Mouse (Mus musculus): ENCODE data around the gene Il1f9.
"Not testable (repeated sequence)": the region's sequence is repeated elsewhere in the genome, so short reads cannot be mapped to it uniquely, and the experiment has no call there.

The Il1f9 gene

GRCm38 (mm10) chr2:24186176-24186575 lies at the start of gene Il1f9:
Il1f9 (plus strand) TSS chr2:24186476.
- DNase-seq (ENCODE audit: low read depth, low spot score): no peak

DNA sequence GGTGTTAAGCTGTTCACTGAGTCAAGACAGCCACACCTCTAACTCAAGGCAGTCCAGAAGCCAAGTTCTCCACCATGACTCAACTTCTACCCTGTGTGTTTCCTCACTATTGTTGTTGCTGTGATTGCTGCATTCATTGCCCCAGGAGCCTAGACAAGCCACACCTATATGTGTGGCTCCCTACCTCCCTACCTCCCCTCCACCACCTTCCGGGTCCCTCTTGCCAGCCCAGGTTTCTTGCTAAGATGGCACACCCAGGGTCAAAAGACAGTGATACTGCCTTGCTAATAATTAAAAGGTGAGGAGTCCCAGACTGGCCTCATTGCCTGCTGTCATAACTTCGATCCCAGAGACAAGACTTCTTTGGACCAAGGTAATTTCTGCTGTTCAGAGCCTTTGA lies 33.4 kb upstream of the Il1f9 start, which contains the start of gene Il1f8:
TSS of gene Il1f8 (plus strand) at position 301 of the 400 bp plus-strand sequence.
- no peak for DNase-seq (ENCODE audit: low read depth, low spot score)

DNA sequence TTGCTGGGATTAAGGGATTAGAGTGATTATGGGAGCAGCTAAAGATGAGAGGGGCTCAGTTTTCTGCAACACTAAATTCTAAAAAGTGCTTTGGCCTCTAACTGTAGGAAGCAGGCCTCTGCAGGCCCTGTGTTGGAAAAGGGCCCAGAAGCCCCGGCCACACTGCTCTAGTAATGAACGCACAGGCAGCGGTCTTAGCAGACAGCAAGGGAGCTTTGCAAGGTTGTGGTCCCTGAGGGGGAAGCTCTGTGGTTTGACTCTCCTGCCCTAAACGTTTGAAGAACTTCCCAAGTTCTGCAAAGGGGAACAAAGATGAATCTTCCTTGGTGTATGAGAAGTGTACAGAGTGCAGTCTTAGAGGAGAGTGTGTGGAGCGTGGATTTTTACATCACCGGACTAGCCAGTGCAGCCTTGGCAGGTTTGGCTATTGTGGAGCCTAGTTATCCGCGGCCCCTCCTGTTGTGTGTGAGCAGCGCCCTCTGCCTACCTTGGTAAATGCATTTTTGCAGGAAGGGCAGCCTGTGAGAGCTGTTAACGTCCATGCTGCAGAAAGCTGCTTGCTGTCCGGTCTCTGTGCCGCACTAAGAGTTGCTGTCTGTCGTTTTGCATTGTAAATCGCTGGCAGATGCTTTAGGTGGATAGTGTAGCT lies 4.5 kb upstream of the Il1f9 start:
- DNase-seq (ENCODE audit: low read depth, low spot score): not testable (repeated sequence)

DNA sequence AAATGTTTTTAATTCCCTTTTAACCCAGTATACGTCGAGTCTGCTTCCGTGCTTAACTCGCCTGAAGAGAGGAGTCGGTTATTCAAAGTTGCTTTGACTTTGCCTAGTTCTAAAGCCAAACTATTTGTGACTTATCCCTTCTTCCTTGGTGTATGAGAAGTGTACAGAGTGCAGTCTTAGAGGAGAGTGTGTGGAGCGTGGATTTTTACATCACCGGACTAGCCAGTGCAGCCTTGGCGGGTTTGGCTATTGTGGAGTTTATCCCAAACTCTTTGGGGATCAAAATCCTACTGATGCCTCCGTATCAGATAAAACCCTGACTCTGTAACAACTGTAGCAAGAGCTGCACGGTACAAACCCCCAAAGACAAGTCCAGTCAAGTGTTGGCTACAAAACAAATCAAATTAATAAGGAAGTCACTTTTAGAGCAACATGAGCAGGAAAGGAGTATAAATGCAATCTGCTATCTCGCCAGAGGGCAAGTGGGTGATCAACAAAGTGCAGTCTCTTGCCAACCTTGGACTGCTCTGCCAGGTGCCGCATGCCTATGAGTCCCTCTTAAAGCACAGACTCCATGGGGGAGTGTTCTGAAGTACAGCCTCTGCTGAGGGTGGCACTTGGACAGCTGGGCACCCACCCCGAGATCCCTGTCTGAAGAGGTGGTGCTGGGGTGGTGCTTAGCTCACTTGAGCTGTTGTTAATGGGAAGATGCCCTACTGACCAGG lies 3.7 kb upstream of the Il1f9 start:
- DNase-seq (ENCODE audit: low read depth, low spot score): not testable (repeated sequence)

GRCm38 (mm10) chr2:24184092-24184491 lies 2.2 kb upstream of the Il1f9 start:
- DNase-seq (ENCODE audit: low read depth, low spot score): peak; percentile 6

DNA sequence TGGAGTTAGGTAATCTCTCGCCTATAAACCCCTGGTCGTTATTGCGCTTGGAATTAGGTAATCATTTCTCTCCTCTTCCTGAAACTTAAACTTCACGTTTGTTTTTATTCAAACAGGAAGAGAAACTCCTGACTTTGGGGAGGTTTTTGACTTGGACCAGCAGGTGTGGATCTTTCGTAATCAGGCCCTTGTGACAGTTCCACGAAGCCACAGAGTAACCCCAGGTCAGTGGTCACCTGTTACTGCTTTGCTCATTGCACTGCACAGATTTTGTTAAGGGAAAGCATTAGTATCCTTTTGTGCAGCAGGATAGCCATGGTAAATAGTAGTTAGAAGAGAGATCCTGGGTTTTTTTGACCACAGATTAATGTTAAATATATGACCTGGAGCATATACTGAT lies 1.3 kb downstream of the Il1f9 start:
- no peak for DNase-seq (ENCODE audit: low read depth, low spot score)

- no peak for DNase-seq (ENCODE audit: low read depth, low spot score)
Observed at GRCm38 (mm10) chr2:24188189-24188588, 1.9 kb downstream of the Il1f9 start.

GRCm38 (mm10) chr2:24215118-24215517 lies 28.8 kb downstream of the Il1f9 start, which contains the start of gene Il1f6:
Il1f6 (plus strand) TSS chr2:24215418.
- DNase-seq (ENCODE audit: low read depth, low spot score): no peak

GRCm38 (mm10) chr2:24227191-24227590 lies 40.9 kb downstream of the Il1f9 start:
- no peak for DNase-seq (ENCODE audit: low read depth, low spot score)

Data from skeletal muscle tissue, adult 2 months (tissue).